Mouse (Mus musculus) MEL (cell line): ENCODE measurements at regions not wholly inside any gene's neighbourhood (a gene's known extent, or its start where the extent isn't known, plus 50 kb on each side); places are given as distances from the start of the nearest gene placed in this dataset.

Source experiments
- DNase-seq: peaks from one replicate; pipeline ENCODE4 v3.0.0; 2011; ENCODE audit warnings: low read depth, low spot score
- H3K27ac ChIP-seq: 2 replicates; pipeline ENCODE4 v1.5.1; 2012; ENCODE audit warnings: low read depth, mild to moderate bottlenecking, control low read depth, low read length, moderate library complexity; ENCODE audit not compliant: control insufficient read depth
- H3K27me3 ChIP-seq, 2 experiments: fragments of 150-350 bp in 1 of 2; sonication (generic) in 1 of 2; 2 replicates each; pipeline ENCODE4 v1.6.1; 2012; ENCODE audit warnings: low read length in 2 of 2, mild to moderate bottlenecking in 2 of 2, improper control_type of control experiment in 1 of 2, moderate library complexity in 1 of 2; ENCODE audit not compliant: insufficient read depth in 2 of 2, control insufficient read depth in 1 of 2
- H3K36me3 ChIP-seq, 2 experiments: 2 replicates each; pipeline ENCODE4 v1.6.1; 2012 to 2014; ENCODE audit warnings: low read length in 2 of 2, improper control_type of control experiment in 1 of 2, inconsistent platforms in 1 of 2, mild to moderate bottlenecking in 1 of 2; ENCODE audit not compliant: insufficient read depth in 2 of 2, control insufficient read depth in 1 of 2
- H3K4me1 ChIP-seq, 2 experiments: fragments of 150-350 bp in 1 of 2; sonication (generic) in 1 of 2; 2 replicates each; pipeline ENCODE4 v1.6.1; 2012; ENCODE audit warnings: low read length in 2 of 2, improper control_type of control experiment in 1 of 2, mild to moderate bottlenecking in 1 of 2; ENCODE audit not compliant: insufficient read depth in 2 of 2, control insufficient read depth in 1 of 2
- H3K4me3 ChIP-seq, 2 experiments: fragments of 150-350 bp in 1 of 2; sonication (generic) in 1 of 2; 2 replicates each; pipeline ENCODE4 v1.5.1; 2012; ENCODE audit warnings: low read depth in 2 of 2, low read length in 2 of 2, mild to moderate bottlenecking in 2 of 2, moderate library complexity in 2 of 2, control low read depth in 1 of 2, improper control_type of control experiment in 1 of 2; ENCODE audit not compliant: control insufficient read depth in 1 of 2, insufficient read depth in 1 of 2
- H3K79me2 ChIP-seq: 2 replicates; pipeline ENCODE4 v1.6.1; 2012; ENCODE audit warnings: mild to moderate bottlenecking, low read length, moderate library complexity; ENCODE audit not compliant: control insufficient read depth, poor library complexity, insufficient read depth
- H3K9ac ChIP-seq: 2 replicates; pipeline ENCODE4 v1.6.1; 2012; ENCODE audit warnings: low read depth, mild to moderate bottlenecking, control low read depth, low read length, moderate library complexity; ENCODE audit not compliant: control insufficient read depth, poor library complexity, severe bottlenecking
- H3K9me3 ChIP-seq: fragments of 150-350 bp; sonication (generic); replicated peaks from 2 replicates; pipeline ENCODE4 v1.6.1; 2012; ENCODE audit warnings: mild to moderate bottlenecking, low read length, improper control_type of control experiment, moderate library complexity; ENCODE audit not compliant: insufficient read depth
- BHLHE40 ChIP-seq: IDR thresholded peaks from 2 replicates; pipeline ENCODE4 v1.6.1; 2012; ENCODE audit warnings: low read depth, mild to moderate bottlenecking, inconsistent platforms, low read length, improper control_type of control experiment, borderline replicate concordance
- CHD1 ChIP-seq: IDR thresholded peaks from 2 replicates; pipeline ENCODE4 v1.6.1; 2012; ENCODE audit warnings: low read depth, mild to moderate bottlenecking, inconsistent platforms, low read length, improper control_type of control experiment
- CTCF ChIP-seq, 3 experiments: IDR thresholded peaks in 2 of 3; conservative IDR thresholded peaks in 1 of 3; 2 replicates each; pipeline ENCODE4 v1.5.1; 2011 to 2012; ENCODE audit warnings: low read length in 3 of 3, low read depth in 2 of 3, mild to moderate bottlenecking in 2 of 3, improper control_type of control experiment in 1 of 3, inconsistent platforms in 1 of 3, mixed read lengths in 1 of 3, moderate library complexity in 1 of 3; ENCODE audit not compliant: control insufficient read depth in 1 of 3, insufficient read depth in 1 of 3, poor library complexity in 1 of 3, severe bottlenecking in 1 of 3
- E2F4 ChIP-seq: IDR thresholded peaks from 2 replicates; pipeline ENCODE4 v1.6.1; 2011; ENCODE audit warnings: low read depth, low read length, improper control_type of control experiment, borderline replicate concordance
- ELF1 ChIP-seq: IDR thresholded peaks from 2 replicates; pipeline ENCODE4 v1.6.1; 2014; ENCODE audit warnings: low read depth, mild to moderate bottlenecking, inconsistent platforms, low read length, improper control_type of control experiment, moderate library complexity
- EP300 ChIP-seq, 2 experiments: IDR thresholded peaks; 2 replicates each; pipeline ENCODE4 v1.6.1; 2011; ENCODE audit warnings: improper control_type of control experiment in 2 of 2, low read length in 2 of 2, low read depth in 1 of 2, mild to moderate bottlenecking in 1 of 2
- JUND ChIP-seq: IDR thresholded peaks from 2 replicates; pipeline ENCODE4 v1.6.1; 2011; ENCODE audit warnings: low read depth, mild to moderate bottlenecking, improper control_type of control experiment, low read length
- KAT2A ChIP-seq: conservative IDR thresholded peaks from 2 replicates; pipeline ENCODE4 v1.6.1; 2012; ENCODE audit warnings: low read depth, low read length, improper control_type of control experiment, inconsistent platforms
- MEF2A ChIP-seq: IDR thresholded peaks from 2 replicates; pipeline ENCODE4 v1.6.1; 2014; ENCODE audit warnings: low read depth, mild to moderate bottlenecking, inconsistent platforms, low read length, improper control_type of control experiment; ENCODE audit not compliant: poor library complexity, insufficient replicate concordance, severe bottlenecking; ENCODE audit errors: extremely low read depth
- MXI1 ChIP-seq: IDR thresholded peaks from 2 replicates; pipeline ENCODE4 v1.6.1; 2011; ENCODE audit warnings: mild to moderate bottlenecking, low read depth, low read length, improper control_type of control experiment
- MYC ChIP-seq: IDR thresholded peaks from 2 replicates; pipeline ENCODE4 v1.6.1; 2011; ENCODE audit warnings: low read depth, mild to moderate bottlenecking, low read length, improper control_type of control experiment, moderate library complexity
- NRF1 ChIP-seq: IDR thresholded peaks from 2 replicates; pipeline ENCODE4 v1.6.1; 2014; ENCODE audit warnings: low read depth, mild to moderate bottlenecking, inconsistent platforms, low read length, improper control_type of control experiment, moderate library complexity; ENCODE audit not compliant: poor library complexity, insufficient read depth, severe bottlenecking
- POLR2A ChIP-seq, 2 experiments: IDR thresholded peaks; 2 replicates each; pipeline ENCODE4 v1.6.1; 2011 to 2012; ENCODE audit warnings: low read length in 2 of 2, mild to moderate bottlenecking in 2 of 2, control low read depth in 1 of 2, improper control_type of control experiment in 1 of 2, low read depth in 1 of 2, moderate library complexity in 1 of 2; ENCODE audit not compliant: control insufficient read depth in 1 of 2, insufficient read depth in 1 of 2, poor library complexity in 1 of 2
- RAD21 ChIP-seq: IDR thresholded peaks from 2 replicates; pipeline ENCODE4 v1.6.1; 2011; ENCODE audit warnings: mild to moderate bottlenecking, low read depth, low read length, improper control_type of control experiment
- SMC3 ChIP-seq: IDR thresholded peaks from 2 replicates; pipeline ENCODE4 v1.6.1; 2011; ENCODE audit warnings: low read depth, low read length, improper control_type of control experiment
- TAL1 ChIP-seq: IDR thresholded peaks from 2 replicates; pipeline ENCODE4 v1.6.1; 2012; ENCODE audit warnings: mild to moderate bottlenecking, inconsistent platforms, low read length, moderate library complexity, mixed read lengths
- TCF12 ChIP-seq: IDR thresholded peaks from 2 replicates; pipeline ENCODE4 v1.6.1; 2014; ENCODE audit warnings: low read depth, mild to moderate bottlenecking, inconsistent platforms, low read length, improper control_type of control experiment, moderate library complexity
- UBTF ChIP-seq: IDR thresholded peaks from 2 replicates; pipeline ENCODE4 v1.6.1; 2012; ENCODE audit warnings: low read depth, mild to moderate bottlenecking, inconsistent platforms, low read length, improper control_type of control experiment, moderate library complexity, borderline replicate concordance; ENCODE audit not compliant: insufficient read depth
- USF1 ChIP-seq: IDR thresholded peaks from 2 replicates; pipeline ENCODE4 v1.6.1; 2014; ENCODE audit warnings: low read depth, mild to moderate bottlenecking, inconsistent platforms, low read length, improper control_type of control experiment, moderate library complexity
- USF2 ChIP-seq, 2 experiments: IDR thresholded peaks; 2 replicates each; pipeline ENCODE4 v1.6.1; 2011 to 2012; ENCODE audit warnings: improper control_type of control experiment in 2 of 2, low read length in 2 of 2, borderline replicate concordance in 1 of 2, inconsistent platforms in 1 of 2, low read depth in 1 of 2, mild to moderate bottlenecking in 1 of 2; ENCODE audit not compliant: insufficient read depth in 1 of 2
- ZC3H11A ChIP-seq: IDR thresholded peaks from 2 replicates; pipeline ENCODE4 v1.6.1; 2012; ENCODE audit warnings: low read depth, mild to moderate bottlenecking, inconsistent platforms, low read length, improper control_type of control experiment
- ZKSCAN1 ChIP-seq: IDR thresholded peaks from 2 replicates; pipeline ENCODE4 v1.6.1; 2012; ENCODE audit warnings: low read depth, mild to moderate bottlenecking, inconsistent platforms, low read length, improper control_type of control experiment, moderate library complexity
- ZNF384 ChIP-seq: IDR thresholded peaks from 2 replicates; pipeline ENCODE4 v1.6.1; 2012; ENCODE audit warnings: low read depth, mild to moderate bottlenecking, inconsistent platforms, low read length, improper control_type of control experiment

DNA sequence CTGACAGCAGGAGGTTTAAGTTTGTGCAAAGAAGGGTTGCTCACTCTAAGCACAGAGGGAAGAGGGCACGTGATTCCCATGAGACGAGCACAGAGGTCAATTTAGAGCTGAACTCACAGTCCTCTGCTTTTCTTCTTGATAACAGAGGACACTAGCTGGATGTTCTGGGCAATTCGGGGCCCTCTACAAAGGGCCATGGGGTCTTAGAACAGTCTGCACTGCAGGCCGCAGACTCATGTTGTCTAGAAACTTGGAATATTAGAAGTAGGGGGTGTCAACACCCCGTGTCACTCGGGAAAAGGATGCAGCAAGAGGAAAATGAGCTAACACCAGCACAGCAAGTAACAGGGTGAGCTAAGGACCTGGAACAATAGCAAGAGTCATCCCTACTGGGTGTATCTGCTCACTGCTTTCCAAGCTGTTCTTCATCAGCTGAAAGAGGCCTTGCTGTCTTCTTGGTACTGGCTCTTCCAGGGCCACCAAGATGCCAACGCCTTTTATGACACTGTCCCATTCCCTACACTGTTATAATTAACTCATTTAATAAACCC, 58.5 kb upstream of the Gm45716 start:
- Histone ChIP-seq H3K9me3 (no peaks in the 10 kb centered on the region), H3K36me3 (no peaks in the 10 kb centered on the region), H3K27ac (no peak overlapping the region), H3K79me2 (no peaks in the 10 kb centered on the region), H3K27me3 (peaks cover 12 to 18% of the 10 kb centered on the region in 2 experiments; a peak in 3 of 4 replicates), H3K9ac (no peak overlapping the region), H3K4me3 (no peak overlapping the region), H3K4me1 (no peaks in the 10 kb centered on the region)
- TF ChIP-seq JUND (no peak), NRF1 (no peak), RAD21 (no peak), ZKSCAN1 (no peak), MEF2A (no peak)
- DNase-seq = no peak

DNA sequence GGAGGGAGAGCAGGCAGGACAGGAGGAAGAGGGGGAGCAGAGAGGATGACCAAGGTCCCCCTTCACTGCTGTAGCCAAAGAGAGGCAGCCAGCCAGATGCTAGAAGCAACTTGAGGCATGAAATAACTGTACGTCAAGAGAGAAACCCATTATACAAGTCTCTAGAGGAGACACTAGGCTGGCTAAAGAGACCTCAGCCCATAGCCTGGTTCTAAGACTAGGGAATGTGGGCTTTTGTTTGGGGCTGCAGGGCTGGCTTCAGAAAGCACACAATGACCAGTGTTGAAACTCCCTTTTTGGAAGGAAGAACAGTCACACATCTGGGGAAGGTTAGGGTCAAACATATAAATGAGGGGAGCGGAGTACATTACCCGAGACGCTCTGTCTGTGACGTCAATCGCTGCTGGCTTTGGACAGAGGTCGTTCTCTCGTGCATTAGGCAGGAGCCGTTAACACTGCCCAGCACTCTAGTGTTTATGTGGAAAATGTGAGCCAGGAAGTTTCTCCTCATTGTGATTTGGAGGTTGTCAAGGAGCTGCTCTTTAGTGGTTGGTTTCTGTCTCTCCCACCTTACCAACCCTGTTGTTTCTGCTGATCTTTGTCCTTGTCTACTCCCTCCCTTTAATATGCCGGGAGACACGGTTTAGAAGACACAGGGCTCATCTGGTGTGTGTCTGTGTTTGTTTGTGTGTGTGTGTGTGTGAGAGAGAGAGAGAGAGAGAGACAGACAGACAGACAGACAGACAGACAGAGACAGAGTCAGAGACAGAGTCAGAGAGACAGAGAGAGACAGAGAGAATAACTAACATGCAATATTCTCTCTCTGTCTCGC, 57.5 kb upstream of the Gm45716 start:
- no peaks in the 10 kb centered on the region for H3K4me1 ChIP-seq
- no peak overlapping the region for H3K27ac ChIP-seq
- no peaks in the 10 kb centered on the region for H3K79me2 ChIP-seq
- no peak overlapping the region for H3K4me3 ChIP-seq
- DNase-seq = no peak
- no peak for TF ChIP-seq CHD1
- TF ChIP-seq JUND = no peak
- TF ChIP-seq E2F4 = no peak
- TF ChIP-seq MEF2A = no peak
- TF ChIP-seq UBTF = no peak
- TF ChIP-seq TCF12 = no peak
- no peak for TF ChIP-seq SMC3
- TF ChIP-seq ZNF384 = no peak
- no peak for TF ChIP-seq ELF1
- TF ChIP-seq USF1 = no peak
- TF ChIP-seq POLR2A (IDR thresholded peaks at IDR 0.05; ENCODE audit: control insufficient read depth in 1 of 2, insufficient read depth in 1 of 2, low read depth in 1 of 2, low read length in 2 of 2, poor library complexity in 1 of 2) = no peak
- no peak for TF ChIP-seq KAT2A
- no peak for TF ChIP-seq BHLHE40
- TF ChIP-seq EP300 (IDR thresholded peaks at IDR 0.05; ENCODE audit: low read depth in 1 of 2, low read length in 2 of 2) = no peak
- TF ChIP-seq USF2 (IDR thresholded peaks at IDR 0.05; ENCODE audit: borderline replicate concordance in 1 of 2, insufficient read depth in 1 of 2, low read depth in 1 of 2, low read length in 2 of 2) = no peak
- TF ChIP-seq TAL1 = no peak
- TF ChIP-seq MYC = no peak
- TF ChIP-seq CTCF (IDR thresholded peaks at IDR 0.05 in 2 of 3, conservative IDR thresholded peaks at IDR 0.05 in 1 of 3; ENCODE audit: control insufficient read depth in 1 of 3, insufficient read depth in 1 of 3, low read depth in 2 of 3, low read length in 3 of 3, poor library complexity in 1 of 3, severe bottlenecking in 1 of 3) = no peak
- TF ChIP-seq MXI1 = no peak
- TF ChIP-seq ZC3H11A = no peak
- TF ChIP-seq, all 39 proteins: peak for 0
- no peaks in the 10 kb centered on the region for H3K36me3 ChIP-seq
- H3K27me3 ChIP-seq = peaks cover 12 to 18% of the 10 kb centered on the region in 2 experiments; a peak in 3 of 4 replicates
- no peaks in the 10 kb centered on the region for H3K9me3 ChIP-seq
- H3K9ac ChIP-seq = no peak overlapping the region
